Mouse (Mus musculus): ENCODE measurements at regions not wholly inside any gene's neighbourhood (a gene's known extent, or its start where the extent isn't known, plus 50 kb on each side); places are given as distances from the start of the nearest gene placed in this dataset.

GRCm38 (mm10) chr2:33977151-33977550, 89.4 kb upstream of the Mvb12b start:
- H3K4me1 ChIP-seq (ENCODE audit: insufficient read depth) = no peaks in the 10 kb centered on the region
- no peaks in the 10 kb centered on the region for H3K27me3 ChIP-seq (ENCODE audit: insufficient read depth, low read length)
- no peak for ATAC-seq (ENCODE audit: insufficient read depth)
- 81% methylated on average over 5 of the region's 5 CpGs for WGBS
- no peaks in the 10 kb centered on the region for H3K36me3 ChIP-seq (ENCODE audit: insufficient read depth)
- no peaks in the 10 kb centered on the region for H3K9me3 ChIP-seq (ENCODE audit: low read depth, low read length)
- H3K4me2 ChIP-seq = no peak overlapping the region
- no peak for TF ChIP-seq CTCF (IDR thresholded peaks at IDR 0.05; ENCODE audit: low read depth)
- no peak for DNase-seq
- H3K4me3 ChIP-seq (ENCODE audit: low read depth, low read length) = no peak overlapping the region
- no peak overlapping the region for H3K9ac ChIP-seq
- no peak overlapping the region for H3K27ac ChIP-seq (ENCODE audit: low read depth)

- no peaks in the 10 kb centered on the region for H3K4me1 ChIP-seq (ENCODE audit: insufficient read depth)
- no peak overlapping the region for H3K9ac ChIP-seq
- no peaks in the 10 kb centered on the region for H3K9me3 ChIP-seq (ENCODE audit: low read depth, low read length)
- whole genome bisulfite sequencing = 79% methylated on average over 9 of the region's 9 CpGs
- H3K4me2 ChIP-seq = no peak overlapping the region
- ATAC-seq (ENCODE audit: insufficient read depth) (no peak), DNase-seq (no peak)
- H3K27me3 ChIP-seq (ENCODE audit: insufficient read depth, low read length) = no peaks in the 10 kb centered on the region
- TF ChIP-seq CTCF (IDR thresholded peaks at IDR 0.05; ENCODE audit: low read depth) = no peak
- no peak overlapping the region for H3K4me3 ChIP-seq (ENCODE audit: low read depth, low read length)
- no peaks in the 10 kb centered on the region for H3K36me3 ChIP-seq (ENCODE audit: insufficient read depth)
- no peak overlapping the region for H3K27ac ChIP-seq (ENCODE audit: low read depth)
Measured at GRCm38 (mm10) chr2:33976183-33976582, 88.4 kb upstream of the Mvb12b start.

- H3K4me2 ChIP-seq = no peak overlapping the region
- DNase-seq (peak; percentile 21), ATAC-seq (ENCODE audit: insufficient read depth) (no peak)
- H3K36me3 ChIP-seq (ENCODE audit: insufficient read depth) = no peaks in the 10 kb centered on the region
- H3K27ac ChIP-seq (ENCODE audit: low read depth) = no peak overlapping the region
- H3K27me3 ChIP-seq (ENCODE audit: insufficient read depth, low read length) = no peaks in the 10 kb centered on the region
- H3K4me3 ChIP-seq (ENCODE audit: low read depth, low read length) = no peak overlapping the region
- H3K9ac ChIP-seq = no peak overlapping the region
- no peak for TF ChIP-seq CTCF (IDR thresholded peaks at IDR 0.05; ENCODE audit: low read depth)
- no peaks in the 10 kb centered on the region for H3K4me1 ChIP-seq (ENCODE audit: insufficient read depth)
- 70% methylated on average over 14 of the region's 14 CpGs for WGBS
- H3K9me3 ChIP-seq (ENCODE audit: low read depth, low read length) = peaks cover 4% of the 10 kb centered on the region; the same call in 1 of the 2 replicates
Measured at GRCm38 (mm10) chr2:33975423-33976127, 87.8 kb upstream of the Mvb12b start.

GRCm38 (mm10) chr2:33974737-33975422, 87.1 kb upstream of the Mvb12b start:
- 63% methylated on average over 15 of the region's 15 CpGs for WGBS
- TF ChIP-seq CTCF (IDR thresholded peaks at IDR 0.05; ENCODE audit: low read depth) = no peak
- Histone ChIP-seq H3K27ac (ENCODE audit: low read depth) (no peak overlapping the region), H3K4me3 (ENCODE audit: low read depth, low read length) (no peak overlapping the region), H3K9me3 (ENCODE audit: low read depth, low read length) (peaks cover 6% of the 10 kb centered on the region; the same call in 1 of the 2 replicates), H3K27me3 (ENCODE audit: insufficient read depth, low read length) (no peaks in the 10 kb centered on the region), H3K4me2 (no peak overlapping the region), H3K36me3 (ENCODE audit: insufficient read depth) (no peaks in the 10 kb centered on the region), H3K9ac (no peak overlapping the region), H3K4me1 (ENCODE audit: insufficient read depth) (no peaks in the 10 kb centered on the region)
- ATAC-seq (ENCODE audit: insufficient read depth) (no peak), DNase-seq (no peak)

- H3K4me3 ChIP-seq (ENCODE audit: low read depth, low read length) = no peak overlapping the region
- no peak overlapping the region for H3K4me2 ChIP-seq
- H3K36me3 ChIP-seq (ENCODE audit: insufficient read depth) = no peaks in the 10 kb centered on the region
- H3K27me3 ChIP-seq (ENCODE audit: insufficient read depth, low read length) = no peaks in the 10 kb centered on the region
- 71% methylated on average over 3 of the region's 3 CpGs for WGBS
- no peak overlapping the region for H3K27ac ChIP-seq (ENCODE audit: low read depth)
- no peak for DNase-seq
- TF ChIP-seq CTCF (IDR thresholded peaks at IDR 0.05; ENCODE audit: low read depth) = no peak
- ATAC-seq (ENCODE audit: insufficient read depth) = no peak
- H3K9me3 ChIP-seq (ENCODE audit: low read depth, low read length) = peaks cover 6% of the 10 kb centered on the region; the same call in 1 of the 2 replicates
- H3K9ac ChIP-seq = no peak overlapping the region
- H3K4me1 ChIP-seq (ENCODE audit: insufficient read depth) = no peaks in the 10 kb centered on the region
Measured at GRCm38 (mm10) chr2:33974031-33974430, 86.3 kb upstream of the Mvb12b start.

- H3K27me3 ChIP-seq (ENCODE audit: insufficient read depth, low read length) = no peaks in the 10 kb centered on the region
- DNase-seq (peak; percentile 93), ATAC-seq (ENCODE audit: insufficient read depth) (peak; percentile 72)
- H3K9ac ChIP-seq = no peak overlapping the region
- no peak overlapping the region for H3K4me3 ChIP-seq (ENCODE audit: low read depth, low read length)
- H3K9me3 ChIP-seq (ENCODE audit: low read depth, low read length) = peaks cover 6% of the 10 kb centered on the region; the same call in 1 of the 2 replicates
- H3K27ac ChIP-seq (ENCODE audit: low read depth) = no peak overlapping the region
- H3K4me1 ChIP-seq (ENCODE audit: insufficient read depth) = no peaks in the 10 kb centered on the region
- 66% methylated on average over 4 of the region's 4 CpGs for WGBS
- H3K4me2 ChIP-seq = no peak overlapping the region
- H3K36me3 ChIP-seq (ENCODE audit: insufficient read depth) = no peaks in the 10 kb centered on the region
- peak; percentile 100 for TF ChIP-seq CTCF (IDR thresholded peaks at IDR 0.05; ENCODE audit: low read depth)
Measured at GRCm38 (mm10) chr2:33973213-33973834, 85.6 kb upstream of the Mvb12b start.

GRCm38 (mm10) chr2:33966984-33967421, 79.3 kb upstream of the Mvb12b start:
- H3K4me3 ChIP-seq (ENCODE audit: low read depth, low read length) = peak overlapping the region; percentile 17; the same call in 1 of the 2 replicates
- 26% methylated on average over 7 of the region's 7 CpGs for WGBS

More at GRCm38 (mm10) chr2:33966984-33967421, 79.3 kb upstream of the Mvb12b start:
- TF ChIP-seq CTCF (IDR thresholded peaks at IDR 0.05; ENCODE audit: low read depth) = 0 out of 2 replicates have a peak, but pooled peaks have one; percentile 12
- Histone ChIP-seq H3K9me3 (ENCODE audit: low read depth, low read length) (peaks cover 6% of the 10 kb centered on the region; the same call in 1 of the 2 replicates), H3K27me3 (ENCODE audit: insufficient read depth, low read length) (no peaks in the 10 kb centered on the region; the same call in 1 of the 2 replicates), H3K9ac (no peak overlapping the region), H3K4me2 (peak overlapping the region; percentile 55), H3K36me3 (ENCODE audit: insufficient read depth) (no peaks in the 10 kb centered on the region), H3K27ac (ENCODE audit: low read depth) (no peak overlapping the region; the same call in 1 of the 2 replicates), H3K4me1 (ENCODE audit: insufficient read depth) (peaks cover 3% of the 10 kb centered on the region; the same call in 1 of the 2 replicates)
- peak; percentile 93 for DNase-seq
- ATAC-seq (ENCODE audit: insufficient read depth) = peak; percentile 96
